Mouse (Mus musculus) forebrain, postnatal 0 days (tissue): ENCODE results near the gene Vmn1r3. TPM values are rescaled to one million over a fixed set of nuclear protein-coding genes. Genes with fewer than 3 reads are reported as not detected.
"Not testable (repeated sequence)": the region's sequence is repeated elsewhere in the genome, so short reads cannot be mapped to it uniquely, and the experiment has no call there.

Source experiments
- ATAC-seq: fragments of 200-750 bp; cut with Nextera tagmentation; 2 replicates; pipeline ENCODE4 v1.8.0; 2017; ENCODE audit warnings: mild to moderate bottlenecking, moderate library complexity
- DNase-seq: peaks from one replicate; pipeline ENCODE4 v3.0.0-alpha.2; 2015
- H3K27ac ChIP-seq: fragments of 300-500 bp; sonication (generic); 2 replicates; pipeline ENCODE4 v1.5.1; 2014; ENCODE audit warnings: low read depth, mild to moderate bottlenecking, antibody characterized with exemption, low read length, moderate library complexity, mixed read lengths
- H3K27me3 ChIP-seq: fragments of 300-500 bp; sonication (generic); 2 replicates; pipeline ENCODE4 v1.6.1; 2014; ENCODE audit warnings: mild to moderate bottlenecking, low read length, mixed read lengths; ENCODE audit not compliant: insufficient read depth
- H3K36me3 ChIP-seq: fragments of 300-500 bp; sonication (generic); 2 replicates; pipeline ENCODE4 v1.6.1; 2014; ENCODE audit warnings: mild to moderate bottlenecking, moderate library complexity; ENCODE audit not compliant: insufficient read depth
- H3K4me1 ChIP-seq: fragments of 300-500 bp; sonication (generic); 2 replicates; pipeline ENCODE4 v1.6.1; 2014; ENCODE audit warnings: antibody characterized with exemption; ENCODE audit not compliant: insufficient read depth
- H3K4me2 ChIP-seq: fragments of 300-500 bp; sonication (generic); 2 replicates; pipeline ENCODE4 v1.6.1; 2014; ENCODE audit warnings: low read depth, mild to moderate bottlenecking, moderate library complexity
- H3K4me3 ChIP-seq: fragments of 300-500 bp; sonication (generic); 2 replicates; pipeline ENCODE4 v1.5.1; 2014; ENCODE audit warnings: low read depth, low read length, mixed read lengths
- H3K9ac ChIP-seq: fragments of 300-500 bp; sonication (generic); 2 replicates; pipeline ENCODE4 v1.6.1; 2014; ENCODE audit warnings: mild to moderate bottlenecking
- H3K9me3 ChIP-seq: fragments of 300-500 bp; sonication (generic); 2 replicates; pipeline ENCODE4 v1.6.1; 2016; ENCODE audit warnings: low read length
- CTCF ChIP-seq: sonication (generic); IDR thresholded peaks from 2 replicates; pipeline ENCODE4 v1.5.1; 2016; ENCODE audit warnings: antibody characterized with exemption, control low read depth, low read depth
- WGBS: fragments of 180-500 bp; shearing (Covaris S2); extraction: QIAGEN DNeasy Blood & Tissue Kit; methylation state at CpG from one replicate; pipeline ENCODE4 v1.1.7; 2014; 5-methylcytosine and 5-hydroxymethylcytosine counted together
- polyA plus RNA-seq: library from polyadenylated mRNA; unstranded; fragments of >200 nt; fragmentation: Nextera tagmentation; extraction: Ambion mirVana; gene quantifications from 2 replicates; pipeline ENCODE4 v1.2.1, GENCODE M21; 2015
- total RNA-seq: library from RNA; depleted of rRNA; stranded (reverse); fragments of >200 nt; gene quantifications from 2 replicates; pipeline ENCODE4 v1.2.3, GENCODE M21; 2014; rRNA removed

The Vmn1r3 gene
- total and polyA plus RNA-seq, 2 experiments from 2014 or later: not detected

DNA sequence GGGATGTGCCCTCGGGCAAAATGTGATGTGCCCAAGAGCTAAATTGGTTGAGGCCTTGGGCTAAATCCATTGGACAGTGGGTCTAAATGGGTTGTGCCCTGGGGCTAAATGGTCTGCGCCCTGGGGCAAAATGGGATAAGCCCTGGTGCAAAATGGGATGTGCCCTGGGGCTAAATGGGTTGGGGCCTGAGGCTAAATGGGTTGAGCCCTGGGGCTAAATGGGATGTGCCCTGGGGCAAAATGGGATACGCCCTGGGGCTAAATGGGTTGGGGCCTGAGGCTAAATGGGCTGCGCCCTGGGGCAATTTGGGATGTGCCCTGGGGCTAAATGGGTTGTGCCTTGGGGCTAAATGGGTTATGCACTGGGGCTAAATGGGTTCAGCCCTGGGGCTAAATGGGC lies 20.1 kb downstream of the Vmn1r3 start:
- Histone ChIP-seq H3K36me3 (no peaks in the 10 kb centered on the region), H3K9me3 (peaks cover 11% of the 10 kb centered on the region; the same call in 1 of the 2 replicates), H3K9ac (no peak overlapping the region), H3K4me3 (no peak overlapping the region), H3K27me3 (no peaks in the 10 kb centered on the region), H3K4me1 (no peaks in the 10 kb centered on the region), H3K4me2 (no peak overlapping the region), H3K27ac (no peak overlapping the region)
- DNase-seq: no peak
- WGBS: 96% methylated on average over 4 of the region's 4 CpGs
- TF ChIP-seq CTCF: no peak
- ATAC-seq: no peak

DNA sequence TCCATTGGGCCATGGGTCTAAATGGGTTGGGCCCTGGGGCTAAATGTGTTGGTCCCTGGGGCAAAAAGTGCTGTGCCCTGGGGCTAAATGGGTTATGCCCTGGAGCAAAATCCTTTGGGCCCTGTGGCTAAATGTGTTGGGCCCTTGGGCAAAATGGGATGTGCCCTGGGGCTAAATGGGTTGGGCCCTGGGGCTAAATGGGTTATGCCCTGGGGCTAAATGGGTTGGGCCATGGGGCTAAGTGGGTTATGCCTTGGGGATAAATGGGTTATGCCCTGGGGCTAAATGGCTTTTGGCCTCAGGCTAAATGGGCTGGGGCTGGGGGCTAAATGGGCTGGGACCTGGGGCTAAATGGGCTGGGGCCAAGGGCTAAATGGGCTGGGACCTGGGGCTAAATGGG lies 20.7 kb downstream of the Vmn1r3 start:
- H3K27me3 ChIP-seq, H3K4me1 ChIP-seq, H3K27ac ChIP-seq, H3K9ac ChIP-seq, H3K4me3 ChIP-seq, H3K36me3 ChIP-seq, DNase-seq, ATAC-seq, H3K4me2 ChIP-seq: not testable (repeated sequence)
- H3K9me3 ChIP-seq: peaks cover 11% of the 10 kb centered on the region; the same call in 1 of the 2 replicates

DNA sequence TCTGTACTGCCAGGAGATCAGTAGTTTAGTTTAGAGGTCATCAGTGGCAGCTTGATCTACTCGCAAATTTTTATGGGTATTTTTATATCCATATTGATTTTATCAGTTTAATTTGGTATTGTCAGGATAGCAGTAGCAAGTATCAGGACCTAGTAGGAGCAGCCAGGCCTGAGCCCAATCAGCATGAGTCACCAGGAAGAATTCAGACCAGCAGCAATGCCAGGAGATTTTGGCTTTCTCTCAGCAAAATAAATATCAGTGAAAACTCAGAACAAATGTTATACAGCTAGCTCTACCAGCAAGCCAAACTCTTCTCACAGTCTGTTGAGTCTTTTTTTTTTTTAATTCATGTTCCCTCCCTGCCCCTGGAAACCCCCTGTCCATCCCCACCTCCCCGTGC lies 31.8 kb downstream of the Vmn1r3 start:
- H3K9me3 ChIP-seq, H3K4me2 ChIP-seq, H3K27ac ChIP-seq, H3K9ac ChIP-seq, H3K27me3 ChIP-seq, H3K36me3 ChIP-seq, H3K4me3 ChIP-seq, DNase-seq, ATAC-seq, H3K4me1 ChIP-seq: not testable (repeated sequence)
- WGBS: 84% methylated on average over 2 of the region's 2 CpGs

DNA sequence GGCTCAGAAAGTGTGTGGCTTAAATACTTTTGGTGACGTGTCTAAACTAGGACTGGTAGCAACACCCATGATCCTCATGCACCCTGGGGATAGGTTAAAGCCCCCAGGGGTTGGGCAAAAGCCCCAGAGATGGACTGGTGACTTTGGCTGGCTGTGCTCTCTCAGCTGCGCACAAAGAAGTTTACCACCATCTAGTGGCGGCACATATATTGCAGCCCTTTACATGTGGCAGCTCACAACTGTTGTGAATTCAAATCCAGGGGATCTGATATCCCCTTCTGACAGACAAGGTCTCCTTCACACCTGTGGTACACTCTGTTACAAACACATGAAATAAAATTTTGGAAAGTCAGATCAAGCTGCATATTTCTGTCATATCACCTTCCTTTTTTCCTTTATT lies 37.2 kb downstream of the Vmn1r3 start:
- not testable (repeated sequence) for H3K9ac ChIP-seq, H3K36me3 ChIP-seq
- no CpG with 5 or more reads among the region's 3 CpGs for WGBS

More for the DNA sequence above, 37.2 kb downstream of the Vmn1r3 start:
- not testable (repeated sequence) for H3K9me3 ChIP-seq, ATAC-seq, DNase-seq, H3K4me2 ChIP-seq, H3K27ac ChIP-seq, H3K4me1 ChIP-seq, H3K4me3 ChIP-seq, H3K27me3 ChIP-seq

Other genes with a start within 250 kb of the Vmn1r3 start
- gene Vmn1r2, start 18.0 kb downstream of the Vmn1r3 start, total RNA-seq: not detected in 2 replicates
- not detected in 2 replicates for gene Vmn1r2, start 18.0 kb downstream of the Vmn1r3 start, polyA plus RNA-seq